Mouse (Mus musculus) CD4-positive naive resting alpha-beta T cell, adult 76 days (primary cell): ENCODE results near the gene Olfr148. TPM values are rescaled to one million over a fixed set of nuclear protein-coding genes. Genes with fewer than 3 reads are reported as not detected.

Experiments
- total RNA-seq: library from RNA; stranded (reverse); gene quantifications from one replicate; pipeline ENCODE4 v1.2.4, GENCODE M21; 2023

Olfr148 gene
- not detected for total RNA-seq

DNA sequence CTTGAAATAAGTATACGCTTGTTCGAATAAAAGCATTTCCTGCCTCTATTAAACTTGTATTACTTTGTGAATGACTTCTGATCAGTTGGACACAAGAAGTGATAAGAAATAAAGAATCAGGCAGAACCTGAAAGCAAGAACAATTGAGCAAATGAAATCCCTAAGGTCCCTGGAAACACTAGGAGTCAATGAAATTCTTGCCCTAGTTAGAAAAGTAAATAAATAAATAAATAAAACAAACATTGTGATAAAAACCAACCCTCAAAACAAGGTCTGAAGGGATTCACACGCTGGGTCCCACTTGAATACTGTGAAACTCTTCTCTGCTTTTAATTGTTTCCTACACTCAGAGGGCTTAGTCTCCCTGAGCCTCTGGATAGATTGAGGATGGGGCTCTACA is at the start of gene Olfr148:
Olfr148 (plus strand) TSS at position 301 of the 400 bp plus-strand sequence.

DNA sequence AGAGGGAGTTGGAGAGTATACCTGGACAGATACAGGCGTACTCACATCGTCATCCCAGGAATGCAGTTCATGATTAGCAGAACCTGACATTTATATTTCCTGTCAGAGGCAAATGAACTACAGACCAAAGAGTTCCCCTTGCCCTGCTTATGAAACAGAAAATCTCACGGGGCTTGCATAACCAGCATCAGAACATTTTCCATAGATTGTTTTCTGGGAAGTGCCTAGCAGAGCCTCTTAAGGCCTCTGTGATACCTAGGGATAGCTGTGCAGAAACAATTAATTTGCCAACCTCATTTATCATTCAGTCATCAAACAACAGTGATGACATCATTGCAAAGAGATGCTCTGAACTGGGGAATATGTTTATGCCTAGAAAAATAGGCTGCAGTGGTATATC is 35.0 kb upstream of the Olfr148 start, which contains the start of gene Olfr959:
Olfr959 (minus strand) TSS at position 101 of the 400 bp plus-strand sequence.

DNA sequence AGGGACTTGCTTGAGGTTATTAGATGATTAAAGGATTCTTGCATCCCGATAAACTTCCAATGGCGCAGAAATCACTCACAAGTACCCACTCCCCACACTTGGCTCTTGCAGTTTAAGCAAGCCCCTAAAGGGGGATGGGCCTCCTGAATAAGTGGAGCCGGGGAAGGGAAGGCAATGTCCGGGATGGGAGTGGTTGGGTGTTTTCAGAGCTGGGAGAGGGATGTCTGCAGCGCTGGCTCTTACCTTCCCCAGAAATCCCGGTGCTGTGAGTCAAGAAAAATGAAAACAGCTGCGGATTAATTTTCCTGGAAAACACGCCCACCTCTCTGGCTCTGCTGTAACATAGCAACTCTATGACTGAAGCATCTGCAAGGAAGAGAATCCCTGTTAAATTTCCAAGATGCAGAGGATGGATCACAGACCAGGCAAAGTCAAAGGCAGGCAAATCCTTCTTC is 6.4 kb upstream of the Olfr148 start, which contains the start of gene AW551984:
AW551984 (minus strand) TSS at position 405 of the 455 bp plus-strand sequence.

DNA sequence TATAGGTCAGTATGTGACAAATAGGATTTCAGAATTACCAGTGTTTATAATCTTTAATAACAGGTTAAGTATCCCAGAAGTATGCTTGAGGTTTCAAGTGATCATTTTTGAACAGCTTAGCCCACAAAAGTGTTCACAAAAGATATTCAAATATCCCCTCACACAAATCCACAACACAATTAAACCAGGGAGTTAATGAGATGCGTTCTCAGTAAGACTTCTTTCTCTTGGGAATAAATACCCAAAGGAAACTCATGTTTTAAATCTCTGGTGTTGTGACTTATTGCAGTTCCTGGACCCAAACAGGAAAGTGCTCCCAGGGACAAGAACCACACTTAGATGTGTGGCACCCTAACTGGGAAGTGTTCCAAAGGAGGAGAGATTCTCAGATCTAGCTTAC is 10.6 kb downstream of the Olfr148 start, which contains the start of gene Olfr960:
Olfr960 (plus strand) TSS at position 301 of the 400 bp plus-strand sequence.

DNA sequence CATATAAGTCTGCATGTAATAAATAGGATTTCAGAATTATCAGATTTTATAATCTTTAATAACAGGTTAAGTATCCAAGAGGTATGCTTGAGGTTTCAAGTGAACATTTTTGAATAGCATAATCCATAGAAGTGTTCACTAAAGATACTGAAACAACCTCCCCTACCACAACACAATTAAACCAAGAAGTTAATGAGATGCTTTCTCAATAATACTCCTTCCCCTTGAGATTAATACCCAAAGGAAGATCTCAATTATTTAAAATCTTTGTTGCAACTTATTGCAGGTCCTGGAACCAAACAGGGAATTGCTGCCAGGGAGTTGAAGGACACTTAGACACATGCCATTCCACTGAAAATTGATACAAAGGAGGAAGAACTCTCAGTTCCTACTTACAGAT is 34.3 kb downstream of the Olfr148 start, which contains the start of gene Olfr961:
Olfr961 (plus strand) TSS at position 301 of the 400 bp plus-strand sequence.

Other genes starting within 250 kb of the Olfr148 start
- gene Olfr951, start 223.2 kb upstream of the Olfr148 start, total RNA-seq = not detected
- gene Olfr952, start 183.5 kb upstream of the Olfr148 start, total RNA-seq = not detected
- not detected for gene Olfr954, start 154.0 kb upstream of the Olfr148 start, total RNA-seq
- not detected for gene Olfr955, start 138.7 kb upstream of the Olfr148 start, total RNA-seq
- gene Olfr44, start 116.7 kb upstream of the Olfr148 start, total RNA-seq = not detected
- not detected for gene Olfr957, start 94.8 kb upstream of the Olfr148 start, total RNA-seq
- gene Olfr958, start 56.6 kb upstream of the Olfr148 start, total RNA-seq = not detected
- gene Olfr959, start 35.1 kb upstream of the Olfr148 start, total RNA-seq = not detected
- not detected for gene AW551984, start 6.3 kb upstream of the Olfr148 start, total RNA-seq
- gene Olfr960, start 10.7 kb downstream of the Olfr148 start, total RNA-seq = not detected
- not detected for gene Olfr961, start 34.4 kb downstream of the Olfr148 start, total RNA-seq
- not detected for gene Olfr963, start 56.5 kb downstream of the Olfr148 start, total RNA-seq
- not detected for gene Olfr149, start 96.5 kb downstream of the Olfr148 start, total RNA-seq
- not detected for gene Olfr965, start 100.7 kb downstream of the Olfr148 start, total RNA-seq
- gene Olfr150, start 120.3 kb downstream of the Olfr148 start, total RNA-seq = not detected
- not detected for gene Olfr967, start 135.6 kb downstream of the Olfr148 start, total RNA-seq
- not detected for gene Olfr968, start 172.6 kb downstream of the Olfr148 start, total RNA-seq
- not detected for gene Olfr969, start 180.3 kb downstream of the Olfr148 start, total RNA-seq
- not detected for gene Olfr970, start 198.2 kb downstream of the Olfr148 start, total RNA-seq
- gene Olfr971, start 226.2 kb downstream of the Olfr148 start, total RNA-seq = not detected